39 mouse cellular contexts compared by ENCODE assay signal in genomic region chr1:88081670-88082069, GRCm38 (mm10). TPM values are rescaled to one million over a fixed set of nuclear protein-coding genes. Genes with fewer than 3 reads are reported as not detected.
"Had no signal": no experiment of that assay in that cellular context is flagged by ENCODE, and none has a peak within 500 bp of the region (broad histone marks: within the 10 kb centered on the region; RNA-seq: fewer than 3 reads in every experiment).

No protein-coding gene starts in this region.

- H3K36me3 ChIP-seq: heart, embryonic 13.5 days; heart, embryonic 15.5 days; hindbrain, embryonic 13.5 days; hindbrain, embryonic 15.5 days; limb, embryonic 13.5 days; limb, embryonic 15.5 days had no signal

- H3K4me3 ChIP-seq: gastrocnemius, adult 2 months; heart, adult 2 months; heart, embryonic 13.5 days; heart, embryonic 15.5 days; hindbrain, embryonic 13.5 days; hindbrain, embryonic 15.5 days; limb, embryonic 13.5 days; limb, embryonic 15.5 days had no signal

- DNase-seq: gastrocnemius, adult 2 months; gastrocnemius, postnatal 10 days; gastrocnemius, postnatal 25 days; heart, adult 2 months; heart, postnatal 14 days; heart, postnatal 36 days; kidney, adult 18-20 months; kidney, adult 8-10 months; kidney, postnatal 10 days; kidney, postnatal 25 days; layer of hippocampus, adult 9-11 months; layer of hippocampus, postnatal 36 days; left cerebral cortex, postnatal 4 days had no signal

- H3K27ac ChIP-seq: gastrocnemius, adult 2 months; heart, adult 2 months; heart, embryonic 13.5 days; heart, embryonic 15.5 days; hindbrain, embryonic 13.5 days; hindbrain, embryonic 15.5 days; hindbrain, postnatal 0 days; limb, embryonic 13.5 days; limb, embryonic 15.5 days had no signal

- ATAC-seq: hindbrain, postnatal 0 days; intestine, postnatal 0 days had no signal

RNA-seq across cellular contexts. Expression of gene Ugt1a8, which starts 5.9 kb away (rescaled TPM):
- total RNA-seq: gastrocnemius, adult 2 months; gastrocnemius, postnatal 10 days; gastrocnemius, postnatal 25 days; gastrocnemius, postnatal 4 days; heart, adult 2 months; heart, postnatal 14 days; heart, postnatal 36 days; hematopoietic stem cell, adult 5-6 weeks; hindbrain, postnatal 0 days; layer of hippocampus, adult 18-20 months; layer of hippocampus, adult 8-10 months; layer of hippocampus, postnatal 14 days; layer of hippocampus, postnatal 36 days; left cerebral cortex, adult 18-20 months; left cerebral cortex, adult 8-10 months; left cerebral cortex, postnatal 10 days; left cerebral cortex, postnatal 25 days; left cerebral cortex, postnatal 4 days had no signal
- polyA plus RNA-seq: heart, adult 2 months; heart, embryonic 11.5 days; heart, embryonic 13.5 days; heart, embryonic 15.5 days; heart, postnatal 0 days; hindbrain, embryonic 11.5 days; hindbrain, embryonic 13.5 days; hindbrain, embryonic 15.5 days; hindbrain, postnatal 0 days; intestine, embryonic 14.5 days; kidney, embryonic 14.5 days; kidney, embryonic 16.5 days; large intestine, adult 2 months; limb, embryonic 11.5 days; limb, embryonic 13.5 days; limb, embryonic 15.5 days had no signal

RNA-seq across cellular contexts. Expression of gene Ugt1a9, which starts 11.1 kb away (rescaled TPM):
- total RNA-seq: gastrocnemius, adult 2 months; gastrocnemius, postnatal 10 days; gastrocnemius, postnatal 25 days; gastrocnemius, postnatal 4 days; heart, adult 2 months; heart, postnatal 14 days; heart, postnatal 36 days; hematopoietic stem cell, adult 5-6 weeks; hindbrain, postnatal 0 days; layer of hippocampus, adult 18-20 months; layer of hippocampus, adult 8-10 months; layer of hippocampus, postnatal 14 days; layer of hippocampus, postnatal 36 days; left cerebral cortex, adult 18-20 months; left cerebral cortex, adult 8-10 months; left cerebral cortex, postnatal 10 days; left cerebral cortex, postnatal 25 days; left cerebral cortex, postnatal 4 days had no signal
- polyA plus RNA-seq: frontal cortex, adult 2 months; heart, adult 2 months; heart, embryonic 11.5 days; heart, embryonic 13.5 days; heart, embryonic 15.5 days; heart, postnatal 0 days; hindbrain, embryonic 11.5 days; hindbrain, embryonic 13.5 days; hindbrain, embryonic 15.5 days; hindbrain, postnatal 0 days; limb, embryonic 11.5 days; limb, embryonic 13.5 days; limb, embryonic 15.5 days had no signal

RNA-seq across cellular contexts. Expression of gene Ugt1a6b, which starts 21.4 kb away (rescaled TPM):
- total RNA-seq: hematopoietic stem cell, adult 5-6 weeks; layer of hippocampus, adult 18-20 months; layer of hippocampus, postnatal 36 days; left cerebral cortex, postnatal 25 days; left cerebral cortex, postnatal 4 days had no signal
- polyA plus RNA-seq: heart, embryonic 11.5 days; heart, embryonic 13.5 days; heart, embryonic 15.5 days; heart, postnatal 0 days; intestine, embryonic 14.5 days; kidney, embryonic 14.5 days; limb, embryonic 11.5 days; limb, embryonic 13.5 days had no signal

RNA-seq across cellular contexts. Expression of gene Ugt1a10, which starts 26.5 kb away (rescaled TPM):
- total RNA-seq: gastrocnemius, adult 2 months; gastrocnemius, postnatal 10 days; gastrocnemius, postnatal 25 days; gastrocnemius, postnatal 4 days; heart, adult 2 months; heart, postnatal 14 days; heart, postnatal 36 days; hematopoietic stem cell, adult 5-6 weeks; hindbrain, postnatal 0 days; layer of hippocampus, adult 18-20 months; layer of hippocampus, adult 8-10 months; layer of hippocampus, postnatal 14 days; layer of hippocampus, postnatal 36 days; left cerebral cortex, adult 18-20 months; left cerebral cortex, adult 8-10 months; left cerebral cortex, postnatal 10 days; left cerebral cortex, postnatal 25 days; left cerebral cortex, postnatal 4 days had no signal
- polyA plus RNA-seq: frontal cortex, adult 2 months; heart, adult 2 months; heart, embryonic 11.5 days; heart, embryonic 13.5 days; heart, embryonic 15.5 days; heart, postnatal 0 days; hindbrain, embryonic 11.5 days; hindbrain, embryonic 13.5 days; hindbrain, embryonic 15.5 days; hindbrain, postnatal 0 days; intestine, embryonic 14.5 days; limb, embryonic 11.5 days; limb, embryonic 13.5 days; limb, embryonic 15.5 days had no signal
